Mouse (Mus musculus): ENCODE results near the gene Ggnbp2. TPM values are rescaled to one million over a fixed set of nuclear protein-coding genes. Genes with fewer than 3 reads are reported as not detected.
A peak's percentile ranks its signal among the peaks of the same experiment; 100 is the strongest.

Ggnbp2 gene
- polyA plus RNA-seq, 1 experiment = 44.6 TPM

- 96% methylated on average over 5 of the region's 5 CpGs for WGBS
- TF ChIP-seq CTCF (IDR thresholded peaks at IDR 0.05; ENCODE audit: borderline replicate concordance, control insufficient read depth, extremely low read depth, insufficient read depth, low read length, poor library complexity) (no peak), POLR2A (IDR thresholded peaks at IDR 0.05; ENCODE audit: control insufficient read depth, extremely low read depth, insufficient read depth, low read length, poor library complexity) (no peak)
- Histone ChIP-seq H3K4me3 (ENCODE audit: control insufficient read depth, insufficient read depth, low read length) (no peak overlapping the region), H3K27ac (ENCODE audit: control insufficient read depth, insufficient read depth, low read length) (no peak overlapping the region), H3K4me1 (replicated peaks; ENCODE audit: control insufficient read depth, insufficient read depth, low read length) (peaks cover 5% of the 10 kb centered on the region), H3K36me3 (ENCODE audit: control insufficient read depth, insufficient read depth, low read length) (peaks cover 9% of the 10 kb centered on the region), H3K27me3 (ENCODE audit: control insufficient read depth, insufficient read depth, low read length) (no peaks in the 10 kb centered on the region)
- peak; percentile 6 for DNase-seq
Measured at GRCm38 (mm10) chr11:84914673-84915072, 44.1 kb upstream of the Ggnbp2 start.

GRCm38 (mm10) chr11:84910411-84910810 is 39.8 kb upstream of the Ggnbp2 start:
- 97% methylated on average over 4 of the region's 4 CpGs for WGBS
- peaks cover 9% of the 10 kb centered on the region for H3K36me3 ChIP-seq (ENCODE audit: control insufficient read depth, insufficient read depth, low read length)

GRCm38 (mm10) chr11:84908480-84908879 is 37.9 kb upstream of the Ggnbp2 start:
- no peak for DNase-seq
- WGBS = 99% methylated on average over 6 of the region's 6 CpGs
- Histone ChIP-seq H3K27me3 (ENCODE audit: control insufficient read depth, insufficient read depth, low read length) (no peaks in the 10 kb centered on the region), H3K27ac (ENCODE audit: control insufficient read depth, insufficient read depth, low read length) (no peak overlapping the region), H3K4me3 (ENCODE audit: control insufficient read depth, insufficient read depth, low read length) (no peak overlapping the region), H3K4me1 (replicated peaks; ENCODE audit: control insufficient read depth, insufficient read depth, low read length) (no peaks in the 10 kb centered on the region), H3K36me3 (ENCODE audit: control insufficient read depth, insufficient read depth, low read length) (peaks cover 9% of the 10 kb centered on the region)
- TF ChIP-seq CTCF (IDR thresholded peaks at IDR 0.05; ENCODE audit: borderline replicate concordance, control insufficient read depth, extremely low read depth, insufficient read depth, low read length, poor library complexity) = no peak
- TF ChIP-seq POLR2A (IDR thresholded peaks at IDR 0.05; ENCODE audit: control insufficient read depth, extremely low read depth, insufficient read depth, low read length, poor library complexity) = no peak

More at GRCm38 (mm10) chr11:84910411-84910810, 39.8 kb upstream of the Ggnbp2 start:
- TF ChIP-seq CTCF (IDR thresholded peaks at IDR 0.05; ENCODE audit: borderline replicate concordance, control insufficient read depth, extremely low read depth, insufficient read depth, low read length, poor library complexity) = no peak
- no peak for TF ChIP-seq POLR2A (IDR thresholded peaks at IDR 0.05; ENCODE audit: control insufficient read depth, extremely low read depth, insufficient read depth, low read length, poor library complexity)
- no peak for DNase-seq
- Histone ChIP-seq H3K4me3 (ENCODE audit: control insufficient read depth, insufficient read depth, low read length) (no peak overlapping the region), H3K27ac (ENCODE audit: control insufficient read depth, insufficient read depth, low read length) (no peak overlapping the region), H3K4me1 (replicated peaks; ENCODE audit: control insufficient read depth, insufficient read depth, low read length) (peaks cover 3% of the 10 kb centered on the region), H3K27me3 (ENCODE audit: control insufficient read depth, insufficient read depth, low read length) (no peaks in the 10 kb centered on the region)

GRCm38 (mm10) chr11:84907081-84907480 is 36.5 kb upstream of the Ggnbp2 start:
- H3K4me1 ChIP-seq (replicated peaks; ENCODE audit: control insufficient read depth, insufficient read depth, low read length) = no peaks in the 10 kb centered on the region
- DNase-seq = no peak
- peaks cover 9% of the 10 kb centered on the region for H3K36me3 ChIP-seq (ENCODE audit: control insufficient read depth, insufficient read depth, low read length)
- 91% methylated on average over 3 of the region's 3 CpGs for WGBS
- H3K27me3 ChIP-seq (ENCODE audit: control insufficient read depth, insufficient read depth, low read length) = no peaks in the 10 kb centered on the region
- TF ChIP-seq CTCF (IDR thresholded peaks at IDR 0.05; ENCODE audit: borderline replicate concordance, control insufficient read depth, extremely low read depth, insufficient read depth, low read length, poor library complexity) (no peak), POLR2A (IDR thresholded peaks at IDR 0.05; ENCODE audit: control insufficient read depth, extremely low read depth, insufficient read depth, low read length, poor library complexity) (no peak)
- H3K27ac ChIP-seq (ENCODE audit: control insufficient read depth, insufficient read depth, low read length) = no peak overlapping the region
- no peak overlapping the region for H3K4me3 ChIP-seq (ENCODE audit: control insufficient read depth, insufficient read depth, low read length)

- 90% methylated on average over 9 of the region's 9 CpGs for WGBS
- DNase-seq = no peak
- TF ChIP-seq CTCF (IDR thresholded peaks at IDR 0.05; ENCODE audit: borderline replicate concordance, control insufficient read depth, extremely low read depth, insufficient read depth, low read length, poor library complexity) (no peak), POLR2A (IDR thresholded peaks at IDR 0.05; ENCODE audit: control insufficient read depth, extremely low read depth, insufficient read depth, low read length, poor library complexity) (no peak)
- Histone ChIP-seq H3K27ac (ENCODE audit: control insufficient read depth, insufficient read depth, low read length) (no peak overlapping the region), H3K27me3 (ENCODE audit: control insufficient read depth, insufficient read depth, low read length) (no peaks in the 10 kb centered on the region), H3K36me3 (ENCODE audit: control insufficient read depth, insufficient read depth, low read length) (no peaks in the 10 kb centered on the region; the same call in 1 of the 2 replicates), H3K4me3 (ENCODE audit: control insufficient read depth, insufficient read depth, low read length) (no peak overlapping the region), H3K4me1 (replicated peaks; ENCODE audit: control insufficient read depth, insufficient read depth, low read length) (no peaks in the 10 kb centered on the region)
Measured at GRCm38 (mm10) chr11:84904597-84905144, 34.1 kb upstream of the Ggnbp2 start.

GRCm38 (mm10) chr11:84893113-84893512 is 22.5 kb upstream of the Ggnbp2 start:
- no peaks in the 10 kb centered on the region for H3K27me3 ChIP-seq (ENCODE audit: control insufficient read depth, insufficient read depth, low read length)
- no peak for TF ChIP-seq CTCF (IDR thresholded peaks at IDR 0.05; ENCODE audit: borderline replicate concordance, control insufficient read depth, extremely low read depth, insufficient read depth, low read length, poor library complexity)
- no peak for TF ChIP-seq POLR2A (IDR thresholded peaks at IDR 0.05; ENCODE audit: control insufficient read depth, extremely low read depth, insufficient read depth, low read length, poor library complexity)
- H3K4me1 ChIP-seq (replicated peaks; ENCODE audit: control insufficient read depth, insufficient read depth, low read length) = no peaks in the 10 kb centered on the region
- no peaks in the 10 kb centered on the region for H3K36me3 ChIP-seq (ENCODE audit: control insufficient read depth, insufficient read depth, low read length)
- no peak overlapping the region for H3K27ac ChIP-seq (ENCODE audit: control insufficient read depth, insufficient read depth, low read length)
- no peak for DNase-seq
- no peak overlapping the region for H3K4me3 ChIP-seq (ENCODE audit: control insufficient read depth, insufficient read depth, low read length)
- WGBS = 97% methylated on average over 15 of the region's 15 CpGs

GRCm38 (mm10) chr11:84891705-84892104 is 21.1 kb upstream of the Ggnbp2 start:
- no peaks in the 10 kb centered on the region for H3K4me1 ChIP-seq (replicated peaks; ENCODE audit: control insufficient read depth, insufficient read depth, low read length)
- no peaks in the 10 kb centered on the region for H3K36me3 ChIP-seq (ENCODE audit: control insufficient read depth, insufficient read depth, low read length)
- TF ChIP-seq CTCF (IDR thresholded peaks at IDR 0.05; ENCODE audit: borderline replicate concordance, control insufficient read depth, extremely low read depth, insufficient read depth, low read length, poor library complexity) (no peak), POLR2A (IDR thresholded peaks at IDR 0.05; ENCODE audit: control insufficient read depth, extremely low read depth, insufficient read depth, low read length, poor library complexity) (no peak)
- H3K27me3 ChIP-seq (ENCODE audit: control insufficient read depth, insufficient read depth, low read length) = no peaks in the 10 kb centered on the region
- H3K27ac ChIP-seq (ENCODE audit: control insufficient read depth, insufficient read depth, low read length) = no peak overlapping the region
- H3K4me3 ChIP-seq (ENCODE audit: control insufficient read depth, insufficient read depth, low read length) = no peak overlapping the region
- DNase-seq = no peak
- 94% methylated on average over 7 of the region's 7 CpGs for WGBS
